Mouse (Mus musculus): ENCODE results near the gene Phlpp1. TPM values are rescaled to one million over a fixed set of nuclear protein-coding genes. Genes with fewer than 3 reads are reported as not detected.

Phlpp1 gene
- total and polyA plus RNA-seq, 3 experiments = 5.0 to 9.4 TPM; not detected in 1

GRCm38 (mm10) chr1:106231345-106231744 is 59.8 kb downstream of the Phlpp1 start (continued):
- TF ChIP-seq TAL1 (IDR thresholded peaks at IDR 0.05; ENCODE audit: low read length) = no peak
- TF ChIP-seq USF2 (IDR thresholded peaks at IDR 0.05; ENCODE audit: borderline replicate concordance in 1 of 2, insufficient read depth in 1 of 2, low read depth in 1 of 2, low read length in 2 of 2) = no peak
- TF ChIP-seq MYB (IDR thresholded peaks at IDR 0.05; ENCODE audit: low read depth, low read length) = no peak

- Histone ChIP-seq H3K4me3 (ENCODE audit: control insufficient read depth in 1 of 2, insufficient read depth in 1 of 2, low read depth in 2 of 2, low read length in 2 of 2) (no peak overlapping the region), H3K4me1 (ENCODE audit: control insufficient read depth in 1 of 2, insufficient read depth in 2 of 2, low read length in 2 of 2) (peaks cover 6 to 12% of the 10 kb centered on the region in 2 experiments; a peak in 3 of 4 replicates), H3K27ac (ENCODE audit: control insufficient read depth, low read depth, low read length) (no peak overlapping the region), H3K9ac (ENCODE audit: control insufficient read depth, low read depth, low read length, poor library complexity, severe bottlenecking) (no peak overlapping the region), H3K9me3 (replicated peaks; ENCODE audit: insufficient read depth, low read length) (no peaks in the 10 kb centered on the region), H3K27me3 (ENCODE audit: control insufficient read depth in 1 of 2, insufficient read depth in 2 of 2, low read length in 2 of 2) (no peaks in the 10 kb centered on the region), H3K79me2 (ENCODE audit: control insufficient read depth, insufficient read depth, low read length, poor library complexity) (0 out of 2 replicates have a peak, but pooled peaks cover 2% of the 10 kb centered on the region), H3K36me3 (ENCODE audit: control insufficient read depth in 1 of 2, insufficient read depth in 2 of 2, low read length in 2 of 2) (peaks cover 0 to 2% of the 10 kb centered on the region in 2 experiments; a peak in 1 of 4 replicates)
- no peak for DNase-seq (ENCODE audit: low read depth, low spot score)
- TF ChIP-seq GABPA (IDR thresholded peaks at IDR 0.05; ENCODE audit: low read depth, low read length) = no peak
- no peak for TF ChIP-seq CHD1 (IDR thresholded peaks at IDR 0.05; ENCODE audit: low read depth, low read length)
- TF ChIP-seq SIN3A (IDR thresholded peaks at IDR 0.05; ENCODE audit: low read length) = no peak
- TF ChIP-seq RAD21 (IDR thresholded peaks at IDR 0.05; ENCODE audit: low read depth, low read length) = no peak
- TF ChIP-seq GATA1 (IDR thresholded peaks at IDR 0.05; ENCODE audit: low read depth, low read length) = no peak
- TF ChIP-seq RCOR1 (IDR thresholded peaks at IDR 0.05; ENCODE audit: low read depth, low read length) = no peak
- no peak for TF ChIP-seq ETS1 (IDR thresholded peaks at IDR 0.05; ENCODE audit: low read depth, low read length)
- TF ChIP-seq MAZ (IDR thresholded peaks at IDR 0.05; ENCODE audit: low read depth, low read length) = no peak
Observed at GRCm38 (mm10) chr1:106231805-106232459, 60.4 kb downstream of the Phlpp1 start.

DNA sequence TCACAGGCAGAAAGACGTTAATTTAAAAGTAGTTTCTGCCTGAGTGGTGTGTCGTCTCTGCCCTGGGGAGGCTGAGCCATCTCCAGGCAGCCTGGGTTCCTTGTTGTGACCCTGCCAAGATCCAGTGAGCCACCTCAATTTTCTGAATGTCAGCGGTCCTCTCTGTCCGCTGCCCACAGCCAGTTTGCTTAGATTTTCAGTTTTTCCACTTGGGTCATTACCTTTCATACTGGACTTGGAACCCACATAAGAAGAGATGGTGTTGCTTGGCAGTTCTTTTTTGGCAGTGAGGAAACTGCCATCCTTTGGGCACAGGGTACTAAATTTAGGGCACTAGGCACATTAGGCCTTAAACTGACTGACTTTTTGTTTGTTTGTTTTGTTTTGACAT is 60.9 kb downstream of the Phlpp1 start:
- Histone ChIP-seq H3K27ac (ENCODE audit: control insufficient read depth, low read depth, low read length) (no peak overlapping the region), H3K4me3 (ENCODE audit: control insufficient read depth in 1 of 2, insufficient read depth in 1 of 2, low read depth in 2 of 2, low read length in 2 of 2) (no peak overlapping the region), H3K79me2 (ENCODE audit: control insufficient read depth, insufficient read depth, low read length, poor library complexity) (0 out of 2 replicates have a peak, but pooled peaks cover 2% of the 10 kb centered on the region), H3K9me3 (replicated peaks; ENCODE audit: insufficient read depth, low read length) (no peaks in the 10 kb centered on the region), H3K4me1 (ENCODE audit: control insufficient read depth in 1 of 2, insufficient read depth in 2 of 2, low read length in 2 of 2) (peaks cover 6 to 12% of the 10 kb centered on the region in 2 experiments; a peak in 3 of 4 replicates), H3K27me3 (ENCODE audit: control insufficient read depth in 1 of 2, insufficient read depth in 2 of 2, low read length in 2 of 2) (no peaks in the 10 kb centered on the region), H3K36me3 (ENCODE audit: control insufficient read depth in 1 of 2, insufficient read depth in 2 of 2, low read length in 2 of 2) (peaks cover 0 to 2% of the 10 kb centered on the region in 2 experiments; a peak in 1 of 4 replicates), H3K9ac (ENCODE audit: control insufficient read depth, low read depth, low read length, poor library complexity, severe bottlenecking) (no peak overlapping the region)
- DNase-seq (ENCODE audit: low read depth, low spot score) = no peak
- TF ChIP-seq CHD2 (IDR thresholded peaks at IDR 0.05; ENCODE audit: low read length) (no peak), CTCF (IDR thresholded peaks at IDR 0.05 in 2 of 3, conservative IDR thresholded peaks at IDR 0.05 in 1 of 3; ENCODE audit: control insufficient read depth in 1 of 3, insufficient read depth in 1 of 3, low read depth in 2 of 3, low read length in 3 of 3, poor library complexity in 1 of 3, severe bottlenecking in 1 of 3) (no peak), TBP (IDR thresholded peaks at IDR 0.05; ENCODE audit: low read depth, low read length) (no peak), MAFK (IDR thresholded peaks at IDR 0.05; ENCODE audit: borderline replicate concordance, low read depth, low read length) (no peak), MAZ (IDR thresholded peaks at IDR 0.05; ENCODE audit: low read depth, low read length) (no peak), ETS1 (IDR thresholded peaks at IDR 0.05; ENCODE audit: low read depth, low read length) (no peak), SIN3A (IDR thresholded peaks at IDR 0.05; ENCODE audit: low read length) (no peak)

Data from MEL (cell line).